In genomic region chr9:113419801-113420200, GRCm38 (mm10) we compare ENCODE assay signal across 12 mouse cellular contexts.
DNase-seq lines count a peak whose midpoint lies in the region; ATAC-seq and TF ChIP-seq lines count a peak whose summit lies in the region.
"Had no signal": no experiment of that assay in that cellular context is flagged by ENCODE, and none has a peak within 500 bp of the region (broad histone marks: within the 10 kb centered on the region; RNA-seq: fewer than 3 reads in every experiment).

No protein-coding gene starts in this region.

- WGBS in intestine, postnatal 0 days, result 82% methylated on average over 1 of the region's 1 CpGs
- WGBS in intestine, embryonic 15.5 days, result 93% methylated on average over 1 of the region's 1 CpGs
- 91% methylated on average over 1 of the region's 1 CpGs for WGBS in midbrain, postnatal 0 days
- WGBS in midbrain, embryonic 16.5 days, result 94% methylated on average over 1 of the region's 1 CpGs

- H3K9me3 ChIP-seq in intestine, postnatal 0 days (ENCODE audit: control insufficient read depth), result no peaks in the 10 kb centered on the region
- no peaks in the 10 kb centered on the region for H3K9me3 ChIP-seq in intestine, embryonic 15.5 days
- H3K9me3 ChIP-seq in midbrain, postnatal 0 days (ENCODE audit: low read length), result no peaks in the 10 kb centered on the region
- H3K9me3 ChIP-seq in midbrain, embryonic 16.5 days (replicated peaks; ENCODE audit: control insufficient read depth, low read length, poor library complexity, severe bottlenecking), result no peaks in the 10 kb centered on the region
- H3K9me3 ChIP-seq: forebrain, embryonic 10.5 days had no signal

- H3K9ac ChIP-seq in intestine, postnatal 0 days (ENCODE audit: low read depth, low read length), result no peak overlapping the region
- H3K9ac ChIP-seq in intestine, embryonic 15.5 days, result no peak overlapping the region
- no peak overlapping the region for H3K9ac ChIP-seq in midbrain, postnatal 0 days (replicated peaks; ENCODE audit: low read length, poor library complexity, severe bottlenecking)
- no peak overlapping the region for H3K9ac ChIP-seq in midbrain, embryonic 16.5 days (ENCODE audit: low read depth, low read length)
- H3K9ac ChIP-seq: heart, embryonic 13.5 days had no signal

- TF ChIP-seq CTCF in intestine, postnatal 0 days (IDR thresholded peaks at IDR 0.05; ENCODE audit: low read depth), result peak; percentile 66
- TF ChIP-seq CTCF in midbrain, postnatal 0 days (IDR thresholded peaks at IDR 0.05), result peak; percentile 35; the same call in 1 of the 2 replicates

- no peaks in the 10 kb centered on the region for H3K4me1 ChIP-seq in intestine, postnatal 0 days (replicated peaks; ENCODE audit: control insufficient read depth, insufficient read depth, low read length)
- H3K4me1 ChIP-seq in intestine, embryonic 15.5 days (replicated peaks), result no peaks in the 10 kb centered on the region
- H3K4me1 ChIP-seq in midbrain, postnatal 0 days (ENCODE audit: insufficient read depth, low read length), result peaks cover 4% of the 10 kb centered on the region; the same call in 1 of the 2 replicates
- peaks cover 4% of the 10 kb centered on the region for H3K4me1 ChIP-seq in midbrain, embryonic 16.5 days (ENCODE audit: control insufficient read depth, insufficient read depth, low read length)

- DNase-seq in midbrain, postnatal 0 days (ENCODE audit: low spot score), result no peak
- peak; percentile 78 for DNase-seq in ZHBTc4 (ENCODE audit: low read depth, low spot score)
- no peak for DNase-seq in retina, postnatal 1 day
- DNase-seq in T-cell, adult 2 months (ENCODE audit: low spot score), result no peak
- DNase-seq: cerebellum, adult 9-10 months; midbrain, embryonic 14.5 days had no signal

- ATAC-seq in intestine, postnatal 0 days, result no peak
- ATAC-seq in intestine, embryonic 15.5 days, result no peak
- ATAC-seq in midbrain, postnatal 0 days (ENCODE audit: low FRiP score), result no peak
- no peak for ATAC-seq in midbrain, embryonic 16.5 days
- peak; percentile 71; the same call in 1 of the 2 replicates for ATAC-seq in megakaryocyte progenitor cell, adult 5-6 weeks (replicated peaks; ENCODE audit: poor library complexity)

- no peak overlapping the region for H3K4me2 ChIP-seq in intestine, postnatal 0 days (replicated peaks; ENCODE audit: low read depth)
- no peak overlapping the region for H3K4me2 ChIP-seq in intestine, embryonic 15.5 days (replicated peaks)
- H3K4me2 ChIP-seq in midbrain, postnatal 0 days (ENCODE audit: low read depth, low read length, poor library complexity, severe bottlenecking), result no peak overlapping the region
- H3K4me2 ChIP-seq in midbrain, embryonic 16.5 days (ENCODE audit: low read length), result no peak overlapping the region
- H3K4me2 ChIP-seq: heart, embryonic 13.5 days had no signal

- H3K27ac ChIP-seq in intestine, postnatal 0 days (ENCODE audit: low read depth, low read length), result no peak overlapping the region
- no peak overlapping the region for H3K27ac ChIP-seq in intestine, embryonic 15.5 days
- no peak overlapping the region for H3K27ac ChIP-seq in midbrain, postnatal 0 days (ENCODE audit: low read depth, low read length)
- no peak overlapping the region for H3K27ac ChIP-seq in midbrain, embryonic 16.5 days (ENCODE audit: low read length)
- H3K27ac ChIP-seq: forebrain, embryonic 10.5 days; heart, embryonic 13.5 days had no signal

- no peaks in the 10 kb centered on the region for H3K36me3 ChIP-seq in intestine, postnatal 0 days (ENCODE audit: control insufficient read depth, insufficient read depth)
- no peaks in the 10 kb centered on the region for H3K36me3 ChIP-seq in intestine, embryonic 15.5 days
- H3K36me3 ChIP-seq in midbrain, postnatal 0 days (ENCODE audit: insufficient read depth, low read length), result no peaks in the 10 kb centered on the region
- no peaks in the 10 kb centered on the region for H3K36me3 ChIP-seq in midbrain, embryonic 16.5 days (ENCODE audit: control insufficient read depth, insufficient read depth, low read length)
- H3K36me3 ChIP-seq: forebrain, embryonic 10.5 days; heart, embryonic 13.5 days had no signal

- no peak overlapping the region for H3K4me3 ChIP-seq in intestine, postnatal 0 days (ENCODE audit: low read depth, low read length)
- no peak overlapping the region for H3K4me3 ChIP-seq in intestine, embryonic 15.5 days (replicated peaks)
- H3K4me3 ChIP-seq in midbrain, postnatal 0 days (ENCODE audit: low read depth, low read length), result no peak overlapping the region
- H3K4me3 ChIP-seq in midbrain, embryonic 16.5 days (ENCODE audit: low read depth, low read length), result no peak overlapping the region
- H3K4me3 ChIP-seq: forebrain, embryonic 10.5 days; heart, embryonic 13.5 days had no signal

- no peaks in the 10 kb centered on the region for H3K27me3 ChIP-seq in intestine, postnatal 0 days (replicated peaks; ENCODE audit: control insufficient read depth, insufficient read depth, low read length)
- H3K27me3 ChIP-seq in intestine, embryonic 15.5 days (replicated peaks), result no peaks in the 10 kb centered on the region
- H3K27me3 ChIP-seq in midbrain, postnatal 0 days (ENCODE audit: insufficient read depth, low read length), result no peaks in the 10 kb centered on the region
- no peaks in the 10 kb centered on the region for H3K27me3 ChIP-seq in midbrain, embryonic 16.5 days (ENCODE audit: control insufficient read depth, insufficient read depth, low read depth, low read length)
- H3K27me3 ChIP-seq: heart, embryonic 13.5 days had no signal
